Mouse (Mus musculus) lung, adult 2 months (tissue): ENCODE measurements around the gene Gpr141.

Experiments used
- CTCF ChIP-seq: fragments of 200-500 bp; IDR thresholded peaks from 2 replicates; pipeline ENCODE4 v1.5.1; 2011; ENCODE audit warnings: mild to moderate bottlenecking, low read length, control low read depth; ENCODE audit not compliant: insufficient read depth
- POLR2A ChIP-seq: fragments of 200-500 bp; IDR thresholded peaks from 2 replicates; pipeline ENCODE4 v1.6.1; 2011; ENCODE audit warnings: low read depth, mild to moderate bottlenecking, control low read depth, low read length, borderline replicate concordance; ENCODE audit errors: extremely low read depth

DNA sequence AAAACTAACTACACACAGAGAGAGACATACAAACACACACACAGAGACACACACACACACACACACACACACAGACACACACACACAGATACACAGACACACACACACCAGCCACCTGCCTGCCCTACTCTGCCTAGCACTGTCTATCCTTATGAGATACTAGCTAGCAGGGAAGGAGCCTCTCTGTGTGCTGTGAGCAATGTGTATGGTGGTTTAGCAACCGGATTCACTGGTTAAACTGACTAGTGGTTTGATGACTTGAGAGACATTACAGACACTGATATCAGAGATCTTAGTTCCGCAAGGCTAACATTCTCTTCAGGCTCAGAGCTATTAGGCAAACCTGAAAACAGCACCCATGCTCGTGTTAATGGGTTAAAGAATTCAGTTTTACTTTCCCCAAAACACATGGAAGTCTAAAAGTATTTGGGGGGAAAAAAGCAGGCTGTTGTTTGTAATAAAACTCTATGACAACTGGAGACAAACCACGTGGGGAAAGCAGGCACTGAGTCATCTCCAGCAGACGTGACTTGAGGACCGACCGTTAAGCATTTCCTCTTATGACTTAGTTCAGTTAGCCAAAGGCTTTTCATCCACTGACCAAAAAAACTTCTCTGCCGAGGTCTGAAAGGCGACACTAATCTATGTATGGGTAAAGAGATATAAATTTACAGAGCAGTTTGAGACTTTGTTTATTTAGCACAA is 30.7 kb upstream of the Gpr141 start:
- no peak for TF ChIP-seq POLR2A
- no peak for TF ChIP-seq CTCF
